Mouse (Mus musculus): ENCODE data around the gene Gm28047. TPM values are rescaled to one million over a fixed set of nuclear protein-coding genes. Genes with fewer than 3 reads are reported as not detected.
"Not testable (repeated sequence)": the region's sequence is repeated elsewhere in the genome, so short reads cannot be mapped to it uniquely, and the experiment has no call there.

The Gm28047 gene
- 1 to 10 TPM in 1 of 2 experiments, not detected in 1; 1.6 TPM for total RNA-seq (2021)
- long read RNA-seq, experiment 1 = 0 reads
- long read RNA-seq, experiment 2 = 0 reads

- intact Hi-C loops (cut with DNase I) = loop anchor here (5.0 kb wide), 1 partner anchor 42 kb away; no protein-coding TSS in a partner anchor
These were observed at the start of gene Gm28047, which contains the start of gene Atf7 for GRCm38 (mm10) chr15:102624970-102625686. Gene Gm28047 (minus strand): TSS chr15:102625067. Gene Atf7 (minus strand): TSS chr15:102625464.

GRCm38 (mm10) chr15:102673548-102673947 is 48.7 kb upstream of the Gm28047 start:
- DNase-seq = peak; percentile 32
- intact Hi-C loops (cut with DNase I) = no loop called here

More at GRCm38 (mm10) chr15:102624970-102625686, at the start of gene Gm28047, which contains the start of gene Atf7:
- DNase-seq = peak; percentile 100

GRCm38 (mm10) chr15:102672215-102673071 is 47.6 kb upstream of the Gm28047 start, which contains the start of gene Atp5g2:
Gene Atp5g2 (minus strand): TSS chr15:102672352.
- peak in 1 of 2 experiments; percentile 52 for DNase-seq
- intact Hi-C loops (cut with DNase I) = no loop called here

- intact Hi-C loops (cut with DNase I) = no loop called here
These were observed 46.9 kb upstream of the Gm28047 start for GRCm38 (mm10) chr15:102671721-102672214.

GRCm38 (mm10) chr15:102670767-102671575 is 46.1 kb upstream of the Gm28047 start:
- DNase-seq = peak; percentile 96 to 97
- intact Hi-C loops (cut with DNase I) = no loop called here

More at GRCm38 (mm10) chr15:102671721-102672214, 46.9 kb upstream of the Gm28047 start:
- peak; percentile 79 to 82 for DNase-seq

- no peak for DNase-seq
- intact Hi-C loops (cut with DNase I) = no loop called here
These were observed 45.4 kb upstream of the Gm28047 start for GRCm38 (mm10) chr15:102670281-102670680.

GRCm38 (mm10) chr15:102669571-102669970 is 44.7 kb upstream of the Gm28047 start:
- no peak for DNase-seq
- intact Hi-C loops (cut with DNase I) = loop anchor here (5.0 kb wide), 3 partner anchors 42 to 207 kb away; partner anchors contain the start of genes Atf7 and Gm28047

- intact Hi-C loops (cut with DNase I) = loop anchor here (5.0 kb wide), 3 partner anchors 38 to 203 kb away; partner anchors contain the start of genes Atf7 and Gm28047
- DNase-seq = no peak
These were observed 40.6 kb upstream of the Gm28047 start for GRCm38 (mm10) chr15:102665494-102665893.

GRCm38 (mm10) chr15:102663825-102664224 is 39.0 kb upstream of the Gm28047 start:
- intact Hi-C loops (cut with DNase I) = no loop called here
- DNase-seq = no peak

- intact Hi-C loops (cut with DNase I); DNase-seq: not testable (repeated sequence)
These were observed 37.7 kb upstream of the Gm28047 start for GRCm38 (mm10) chr15:102662601-102663000.

- intact Hi-C loops (cut with DNase I) = no loop called here
- DNase-seq = no peak
These were observed 33.1 kb upstream of the Gm28047 start for GRCm38 (mm10) chr15:102657926-102658381.

GRCm38 (mm10) chr15:102656658-102657057 is 31.8 kb upstream of the Gm28047 start:
- intact Hi-C loops (cut with DNase I) = no loop called here
- DNase-seq = no peak

- DNase-seq; intact Hi-C loops (cut with DNase I): not testable (repeated sequence)
These were observed 27.2 kb upstream of the Gm28047 start for GRCm38 (mm10) chr15:102651928-102652660.

GRCm38 (mm10) chr15:102651107-102651506 is 26.2 kb upstream of the Gm28047 start:
- intact Hi-C loops (cut with DNase I) = no loop called here
- DNase-seq = no peak

GRCm38 (mm10) chr15:102635817-102636216 is 10.9 kb upstream of the Gm28047 start:
- intact Hi-C loops (cut with DNase I) = no loop called here
- DNase-seq = no peak

GRCm38 (mm10) chr15:102634684-102635083 is 9.8 kb upstream of the Gm28047 start:
- no peak for DNase-seq
- intact Hi-C loops (cut with DNase I) = no loop called here

GRCm38 (mm10) chr15:102625687-102626055 is 804 bp upstream of the Gm28047 start:
- intact Hi-C loops (cut with DNase I) = loop anchor here (5.0 kb wide), 1 partner anchor 42 kb away; no protein-coding TSS in a partner anchor
- peak in 1 of 2 experiments; percentile 27 for DNase-seq

- intact Hi-C loops (cut with DNase I) = no loop called here
- peak in 1 of 2 experiments; percentile 18 for DNase-seq
These were observed 437 bp downstream of the Gm28047 start for GRCm38 (mm10) chr15:102624291-102624969.

All from gastrocnemius, postnatal 36 days (tissue).